Mouse (Mus musculus): ENCODE data around the gene Bcl2a1c.
A peak's percentile ranks its signal among the peaks of the same experiment; 100 is the strongest.
"Not testable (repeated sequence)": the region's sequence is repeated elsewhere in the genome, so short reads cannot be mapped to it uniquely, and the experiment has no call there.

The Bcl2a1c gene

DNA sequence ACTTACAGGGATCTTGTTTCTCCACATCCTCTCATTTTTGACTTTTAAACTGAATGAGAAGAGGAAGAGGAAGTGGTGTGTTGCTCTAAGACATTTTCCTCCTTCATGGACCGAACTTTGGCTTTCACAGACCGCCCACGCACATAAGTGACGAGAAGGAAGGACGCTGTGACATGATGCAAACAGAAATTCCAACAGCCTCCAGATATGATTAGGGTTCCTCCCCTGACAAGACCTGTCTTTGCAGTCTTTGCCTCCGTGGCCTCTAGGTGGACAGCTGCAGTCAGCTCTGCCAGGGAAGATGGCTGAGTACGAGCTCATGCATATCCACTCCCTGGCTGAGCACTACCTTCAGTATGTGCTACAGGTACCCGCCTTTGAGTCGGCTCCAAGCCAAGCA, at the start of gene Bcl2a1c:
Gene Bcl2a1c (plus strand): TSS at position 281 of the 400 bp plus-strand sequence.
- DNase-seq (ENCODE audit: low read depth) = peak; percentile 30

DNA sequence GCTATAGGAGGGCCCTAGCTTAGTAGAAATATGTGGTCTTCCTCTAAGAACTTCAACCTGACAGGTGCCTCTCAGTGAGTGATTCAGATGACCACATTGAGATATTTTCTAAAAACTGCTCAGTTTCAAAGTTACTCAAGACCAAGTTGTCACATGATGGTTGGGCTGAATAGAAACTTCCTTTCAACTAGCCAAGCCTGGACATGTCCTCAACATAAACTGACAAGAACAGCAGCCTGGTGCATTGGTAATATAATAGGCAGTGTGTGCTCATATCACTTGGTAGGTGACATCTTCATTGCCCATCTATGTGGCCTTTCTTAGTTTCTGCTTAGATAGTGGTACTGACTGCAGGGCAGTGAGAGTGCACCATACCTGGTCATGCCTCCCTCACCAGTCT, 24.0 kb upstream of the Bcl2a1c start:
- not testable (repeated sequence) for DNase-seq (ENCODE audit: low read depth)

- not testable (repeated sequence) for DNase-seq (ENCODE audit: low read depth)
Observed at GRCm38 (mm10) chr9:114311752-114312151, 18.2 kb upstream of the Bcl2a1c start.

- DNase-seq (ENCODE audit: low read depth) = peak; percentile 76
Observed at GRCm38 (mm10) chr9:114318021-114318420, 11.9 kb upstream of the Bcl2a1c start.

DNA sequence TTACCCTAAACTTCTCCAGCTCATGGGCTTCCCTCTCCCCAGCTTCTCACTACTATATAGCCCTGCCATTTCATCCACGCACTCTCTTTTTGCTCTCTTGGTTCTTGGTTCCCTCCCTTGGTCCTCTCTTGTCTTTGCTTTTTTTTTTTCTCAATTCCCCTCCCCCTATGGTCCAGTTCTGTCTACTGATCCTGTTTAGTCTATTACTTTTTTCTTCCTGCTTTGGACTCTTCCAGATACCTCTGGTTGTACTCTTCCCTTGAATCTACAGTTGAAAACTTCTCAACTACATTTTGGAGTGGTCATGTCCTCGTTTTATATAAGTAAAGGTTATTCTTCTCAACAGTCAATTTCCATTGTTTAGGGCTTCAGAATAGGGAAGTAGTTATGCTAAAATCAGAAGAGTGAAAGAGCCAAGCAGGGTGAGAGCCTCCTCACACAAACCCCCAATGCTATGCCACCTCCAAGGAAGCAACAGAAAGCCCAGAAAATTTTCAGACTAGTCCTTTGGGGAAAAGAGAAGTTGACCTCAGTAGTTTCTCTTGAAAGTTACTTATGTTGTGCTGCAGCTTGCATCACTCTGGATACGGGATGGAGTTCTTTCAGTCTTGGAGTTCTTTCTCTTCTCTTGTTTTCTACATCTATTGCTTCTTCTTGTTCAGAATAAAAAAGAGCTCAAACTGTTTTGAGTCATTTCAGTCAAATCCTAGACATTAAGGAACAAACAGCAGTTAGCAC, 3.8 kb upstream of the Bcl2a1c start:
- no peak for DNase-seq (ENCODE audit: low read depth)

DNA sequence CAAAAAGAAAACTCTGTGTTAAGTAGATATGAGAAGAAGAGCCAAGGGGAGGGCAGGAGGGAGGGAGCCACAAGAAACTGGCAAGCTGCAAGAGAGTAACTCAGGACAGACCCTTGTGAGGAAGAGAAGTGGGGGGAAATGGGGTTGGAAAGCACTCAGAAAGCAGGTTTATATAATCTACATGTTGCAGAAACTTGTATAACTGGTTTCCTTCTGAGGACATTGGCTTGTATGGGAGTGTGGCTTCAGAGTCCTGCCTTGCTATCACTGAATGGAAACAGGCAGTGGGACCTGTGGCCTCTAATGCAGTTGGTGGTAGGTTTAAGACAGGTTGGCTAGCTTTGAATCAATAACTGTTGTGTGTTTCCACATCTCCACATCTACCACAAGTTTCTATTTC, 1.6 kb upstream of the Bcl2a1c start:
- not testable (repeated sequence) for DNase-seq (ENCODE audit: low read depth)

GRCm38 (mm10) chr9:114367783-114368470, 38.0 kb downstream of the Bcl2a1c start:
- peak; percentile 71 for DNase-seq (ENCODE audit: low read depth)

- DNase-seq (ENCODE audit: low read depth) = no peak
Observed at GRCm38 (mm10) chr9:114368471-114368858, 38.5 kb downstream of the Bcl2a1c start.

DNA sequence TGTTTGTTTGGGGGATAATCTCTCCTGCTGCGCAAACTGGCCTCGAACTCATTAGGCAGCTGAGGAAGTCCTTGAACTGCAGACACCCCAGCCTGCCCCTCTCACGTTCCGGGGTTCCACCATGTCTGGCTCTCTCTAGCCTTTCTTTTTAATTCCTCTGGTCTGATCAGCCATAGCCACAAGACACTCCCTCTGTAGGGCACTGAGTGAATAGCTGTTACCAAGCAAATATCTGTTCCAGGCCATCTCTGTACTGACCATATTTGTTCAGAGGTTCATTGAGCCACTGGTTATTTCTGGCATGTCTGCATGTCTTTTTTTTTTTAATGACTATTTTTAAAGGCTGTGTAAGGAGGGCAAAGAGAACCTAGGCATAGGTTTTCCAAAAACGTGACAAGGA, 39.5 kb downstream of the Bcl2a1c start:
- DNase-seq (ENCODE audit: low read depth) = peak; percentile 36

DNA sequence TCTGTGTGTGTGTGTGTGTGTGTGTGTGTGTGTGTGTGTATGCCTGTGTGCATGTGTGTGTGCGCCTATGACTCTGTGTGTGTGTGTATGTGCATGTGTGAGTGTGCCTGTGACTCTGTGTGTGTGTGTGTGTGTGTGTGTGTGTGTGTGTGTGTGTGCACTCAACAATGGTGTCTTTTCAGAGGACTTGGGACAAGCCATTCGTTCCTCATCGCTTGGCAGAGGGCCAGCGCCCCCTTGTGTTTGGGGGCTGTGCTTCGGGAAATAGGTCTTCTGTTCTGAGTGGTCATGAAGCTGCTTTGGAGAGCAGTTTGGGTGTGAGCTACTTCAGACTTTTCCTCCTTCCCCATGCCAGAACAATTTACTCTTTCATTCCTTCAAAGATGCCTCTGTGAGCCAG, 41.8 kb downstream of the Bcl2a1c start:
- DNase-seq (ENCODE audit: low read depth) = peak; percentile 39

DNA sequence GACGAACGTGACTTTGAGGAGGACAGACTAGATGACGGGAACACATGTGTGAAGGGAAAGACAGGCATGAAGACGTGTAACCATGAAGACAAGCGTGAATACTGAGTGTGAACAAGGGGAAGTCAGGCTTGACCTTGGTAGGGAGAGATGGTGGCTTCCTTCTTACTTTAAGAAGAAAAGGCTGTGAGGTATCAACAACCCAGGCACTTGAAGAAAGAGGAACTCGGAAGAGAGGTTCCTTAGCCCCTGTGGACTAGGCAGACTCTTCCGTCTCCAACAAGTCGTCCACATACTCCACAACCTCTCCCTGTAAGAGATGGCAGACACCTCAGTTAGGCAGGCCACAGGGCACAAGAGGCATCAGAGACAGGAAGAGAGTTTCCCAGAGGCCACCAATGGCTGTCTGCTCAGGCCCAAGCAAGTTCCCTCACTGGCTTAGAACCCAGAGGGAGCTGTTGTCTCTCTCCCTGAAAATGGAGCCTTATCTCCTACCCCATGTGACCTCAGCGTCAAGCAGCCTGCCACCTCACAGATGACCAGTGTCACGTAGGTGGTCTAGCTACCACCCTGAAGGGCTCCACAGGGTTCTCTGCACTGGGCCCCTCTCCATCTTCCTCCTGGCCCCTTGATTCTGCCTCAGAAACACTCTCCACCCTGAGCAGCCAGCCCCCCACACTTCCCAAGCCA, 45.5 kb downstream of the Bcl2a1c start:
- DNase-seq (ENCODE audit: low read depth) = no peak

DNA sequence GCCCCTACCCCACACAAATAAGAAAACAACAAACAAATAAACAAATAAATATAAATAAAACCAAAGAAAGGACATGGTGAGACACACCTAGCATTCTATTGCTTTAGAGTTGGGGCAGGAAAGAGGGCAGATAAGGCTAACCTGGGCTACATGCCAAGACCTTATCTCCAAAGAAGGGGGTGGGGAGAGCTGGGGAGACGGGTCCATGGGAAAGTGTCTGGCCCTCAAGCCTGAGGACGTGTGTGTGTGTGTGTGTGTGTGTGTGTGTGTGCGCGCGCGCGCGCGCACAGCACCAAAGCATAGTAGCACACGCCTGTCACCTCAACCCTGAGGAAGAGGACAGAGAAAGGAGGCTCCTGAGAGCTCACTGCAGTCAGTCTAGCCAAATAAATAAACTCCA, 47.2 kb downstream of the Bcl2a1c start:
- no peak for DNase-seq (ENCODE audit: low read depth)

- DNase-seq (ENCODE audit: low read depth) = no peak
Observed at GRCm38 (mm10) chr9:114379871-114380270, 49.9 kb downstream of the Bcl2a1c start.
